Mouse (Mus musculus): ENCODE data around the gene Gng12.
"Not testable (repeated sequence)": the region's sequence is repeated elsewhere in the genome, so short reads cannot be mapped to it uniquely, and the experiment has no call there.

- not testable (repeated sequence) for TF ChIP-seq CTCF, EP300 (IDR thresholded peaks at IDR 0.05; ENCODE audit: low read depth)
Observed at GRCm38 (mm10) chr6:66877048-66877447, 19.1 kb upstream of the Gng12 start.

Data from heart, postnatal 0 days (tissue).